Mouse (Mus musculus): ENCODE measurements around the gene Sec14l3.
"Not testable (repeated sequence)": the region's sequence is repeated elsewhere in the genome, so short reads cannot be mapped to it uniquely, and the experiment has no call there.

Sec14l3 gene

GRCm38 (mm10) chr11:4064627-4065122 lies at the start of gene Sec14l3:
Gene Sec14l3, plus strand, starts transcription at chr11:4064841.
- no peak for DNase-seq

GRCm38 (mm10) chr11:4015796-4016195 lies 48.8 kb upstream of the Sec14l3 start:
- not testable (repeated sequence) for DNase-seq

GRCm38 (mm10) chr11:4022111-4022510 lies 42.5 kb upstream of the Sec14l3 start:
- not testable (repeated sequence) for DNase-seq

GRCm38 (mm10) chr11:4023321-4023720 lies 41.3 kb upstream of the Sec14l3 start:
- no peak for DNase-seq

- no peak for DNase-seq
These were observed 37.6 kb upstream of the Sec14l3 start for GRCm38 (mm10) chr11:4027066-4027465.

GRCm38 (mm10) chr11:4027561-4028334 lies 36.9 kb upstream of the Sec14l3 start:
- DNase-seq = no peak

- no peak for DNase-seq
These were observed 35.3 kb upstream of the Sec14l3 start for GRCm38 (mm10) chr11:4029343-4029742.

GRCm38 (mm10) chr11:4031126-4031941 lies 33.3 kb upstream of the Sec14l3 start, which contains the start of gene Sec14l4:
Gene Sec14l4, plus strand, starts transcription at chr11:4031462.
- no peak for DNase-seq

GRCm38 (mm10) chr11:4031961-4032360 lies 32.7 kb upstream of the Sec14l3 start:
- DNase-seq = no peak

- DNase-seq = no peak
These were observed 31.2 kb upstream of the Sec14l3 start for GRCm38 (mm10) chr11:4033471-4033870.

GRCm38 (mm10) chr11:4034169-4034568 lies 30.5 kb upstream of the Sec14l3 start:
- no peak for DNase-seq

GRCm38 (mm10) chr11:4035116-4035892 lies 29.3 kb upstream of the Sec14l3 start:
- DNase-seq = peak; percentile 9 to 67

- DNase-seq = no peak
These were observed 28.7 kb upstream of the Sec14l3 start for GRCm38 (mm10) chr11:4035916-4036315.

- no peak for DNase-seq
These were observed 28.1 kb upstream of the Sec14l3 start for GRCm38 (mm10) chr11:4036365-4037084.

- DNase-seq = no peak
These were observed 24.7 kb upstream of the Sec14l3 start for GRCm38 (mm10) chr11:4039951-4040350.

- DNase-seq = no peak
These were observed 23.5 kb upstream of the Sec14l3 start for GRCm38 (mm10) chr11:4041123-4041625.

- no peak for DNase-seq
These were observed 21.6 kb upstream of the Sec14l3 start for GRCm38 (mm10) chr11:4043081-4043480.

GRCm38 (mm10) chr11:4046526-4046925 lies 18.1 kb upstream of the Sec14l3 start:
- DNase-seq = no peak

- DNase-seq = no peak
These were observed 16.9 kb upstream of the Sec14l3 start for GRCm38 (mm10) chr11:4047766-4048165.

GRCm38 (mm10) chr11:4048438-4048837 lies 16.2 kb upstream of the Sec14l3 start:
- no peak for DNase-seq

- peak; percentile 79 to 83 for DNase-seq
These were observed 11.1 kb upstream of the Sec14l3 start for GRCm38 (mm10) chr11:4053586-4053985.

Data from kidney, postnatal 25 days (tissue).